Mouse (Mus musculus): Measurements from ENCODE around the gene Dhx32. TPM values are rescaled to one million over a fixed set of nuclear protein-coding genes. Genes with fewer than 3 reads are reported as not detected.

The Dhx32 gene
- polyA plus RNA-seq, 1 experiment from 2014 or later: 89.5 TPM

- H3K9ac ChIP-seq (ENCODE audit: low read depth, low read length): peak overlapping the region; percentile 15; the same call in 1 of the 2 replicates
- 37% methylated on average over 6 of the region's 6 CpGs for WGBS
- no peaks in the 10 kb centered on the region for H3K27me3 ChIP-seq (replicated peaks; ENCODE audit: control insufficient read depth, insufficient read depth, low read length)
- no peaks in the 10 kb centered on the region for H3K9me3 ChIP-seq (ENCODE audit: control insufficient read depth, low read length)
- H3K4me2 ChIP-seq (ENCODE audit: low read depth, low read length): peak overlapping the region; percentile 34; the same call in 1 of the 2 replicates
- peak overlapping the region; percentile 57; the same call in 1 of the 2 replicates for H3K27ac ChIP-seq (ENCODE audit: low read length)
- H3K36me3 ChIP-seq (ENCODE audit: control insufficient read depth, insufficient read depth, low read length): no peaks in the 10 kb centered on the region
- no peak for ATAC-seq
- peak overlapping the region; percentile 22 for H3K4me3 ChIP-seq (ENCODE audit: low read length)
- H3K4me1 ChIP-seq (ENCODE audit: control insufficient read depth, insufficient read depth, low read length): peaks cover 19% of the 10 kb centered on the region; the same call in 1 of the 2 replicates
These were observed 943 bp downstream of the Dhx32 start for GRCm38 (mm10) chr7:133781583-133781982.

GRCm38 (mm10) chr7:133776626-133776996, 5.9 kb downstream of the Dhx32 start, which contains the start of gene Fank1:
Gene Fank1 (plus strand): TSS chr7:133776861.
- Histone ChIP-seq H3K27me3 (replicated peaks; ENCODE audit: control insufficient read depth, insufficient read depth, low read length) (no peaks in the 10 kb centered on the region), H3K36me3 (ENCODE audit: control insufficient read depth, insufficient read depth, low read length) (no peaks in the 10 kb centered on the region), H3K9ac (ENCODE audit: low read depth, low read length) (peak within 1 kb of the TSS; percentile 82), H3K4me1 (ENCODE audit: control insufficient read depth, insufficient read depth, low read length) (peaks cover 17% of the 10 kb centered on the region; the same call in 1 of the 2 replicates), H3K4me3 (ENCODE audit: low read length) (peak within 1 kb of the TSS; percentile 71), H3K9me3 (ENCODE audit: control insufficient read depth, low read length) (no peaks in the 10 kb centered on the region), H3K4me2 (ENCODE audit: low read depth, low read length) (peak within 1 kb of the TSS; percentile 73), H3K27ac (ENCODE audit: low read length) (peak within 1 kb of the TSS; percentile 79)
- ATAC-seq: peak; percentile 92
- 0% methylated on average over 43 of the region's 45 CpGs for WGBS

- H3K9ac ChIP-seq (ENCODE audit: low read depth, low read length): peak overlapping the region; percentile 82
- peak overlapping the region; percentile 73 for H3K4me2 ChIP-seq (ENCODE audit: low read depth, low read length)
- no peaks in the 10 kb centered on the region for H3K36me3 ChIP-seq (ENCODE audit: control insufficient read depth, insufficient read depth, low read length)
- ATAC-seq: peak; percentile 18
- H3K4me1 ChIP-seq (ENCODE audit: control insufficient read depth, insufficient read depth, low read length): peaks cover 16% of the 10 kb centered on the region; the same call in 1 of the 2 replicates
- peak overlapping the region; percentile 75 for H3K27ac ChIP-seq (ENCODE audit: low read length)
- H3K9me3 ChIP-seq (ENCODE audit: control insufficient read depth, low read length): no peaks in the 10 kb centered on the region
- H3K27me3 ChIP-seq (replicated peaks; ENCODE audit: control insufficient read depth, insufficient read depth, low read length): no peaks in the 10 kb centered on the region
- peak overlapping the region; percentile 71 for H3K4me3 ChIP-seq (ENCODE audit: low read length)
- WGBS: 4% methylated on average over 37 of the region's 38 CpGs
These were observed 6.5 kb downstream of the Dhx32 start for GRCm38 (mm10) chr7:133775796-133776625.

- no peaks in the 10 kb centered on the region for H3K9me3 ChIP-seq (ENCODE audit: control insufficient read depth, low read length)
- no peak overlapping the region for H3K27ac ChIP-seq (ENCODE audit: low read length)
- H3K36me3 ChIP-seq (ENCODE audit: control insufficient read depth, insufficient read depth, low read length): no peaks in the 10 kb centered on the region
- 43% methylated on average over 5 of the region's 5 CpGs for WGBS
- H3K9ac ChIP-seq (ENCODE audit: low read depth, low read length): peak overlapping the region; percentile 82; the same call in 1 of the 2 replicates
- ATAC-seq: no peak
- H3K4me3 ChIP-seq (ENCODE audit: low read length): peak overlapping the region; percentile 71
- H3K27me3 ChIP-seq (replicated peaks; ENCODE audit: control insufficient read depth, insufficient read depth, low read length): no peaks in the 10 kb centered on the region
- H3K4me1 ChIP-seq (ENCODE audit: control insufficient read depth, insufficient read depth, low read length): peaks cover 10% of the 10 kb centered on the region; the same call in 1 of the 2 replicates
- peak overlapping the region; percentile 73; the same call in 1 of the 2 replicates for H3K4me2 ChIP-seq (ENCODE audit: low read depth, low read length)
These were observed 7.3 kb downstream of the Dhx32 start for GRCm38 (mm10) chr7:133775179-133775578.

- Histone ChIP-seq H3K4me2 (ENCODE audit: low read depth, low read length) (no peak overlapping the region), H3K9me3 (ENCODE audit: control insufficient read depth, low read length) (no peaks in the 10 kb centered on the region), H3K4me3 (ENCODE audit: low read length) (no peak overlapping the region), H3K36me3 (ENCODE audit: control insufficient read depth, insufficient read depth, low read length) (no peaks in the 10 kb centered on the region), H3K9ac (ENCODE audit: low read depth, low read length) (no peak overlapping the region), H3K4me1 (ENCODE audit: control insufficient read depth, insufficient read depth, low read length) (peaks cover 4% of the 10 kb centered on the region; the same call in 1 of the 2 replicates), H3K27me3 (replicated peaks; ENCODE audit: control insufficient read depth, insufficient read depth, low read length) (no peaks in the 10 kb centered on the region), H3K27ac (ENCODE audit: low read length) (0 out of 2 replicates have a peak overlapping the region, but pooled peaks have one; percentile 25)
- ATAC-seq: peak; percentile 45; the same call in 1 of the 2 replicates
- 49% methylated on average over 5 of the region's 5 CpGs for WGBS
These were observed 14.0 kb downstream of the Dhx32 start for GRCm38 (mm10) chr7:133768517-133768916.

GRCm38 (mm10) chr7:133768027-133768426, 14.5 kb downstream of the Dhx32 start:
- H3K9me3 ChIP-seq (ENCODE audit: control insufficient read depth, low read length): no peaks in the 10 kb centered on the region
- H3K4me2 ChIP-seq (ENCODE audit: low read depth, low read length): no peak overlapping the region
- 76% methylated on average over 4 of the region's 4 CpGs for WGBS
- H3K27me3 ChIP-seq (replicated peaks; ENCODE audit: control insufficient read depth, insufficient read depth, low read length): no peaks in the 10 kb centered on the region
- no peaks in the 10 kb centered on the region for H3K36me3 ChIP-seq (ENCODE audit: control insufficient read depth, insufficient read depth, low read length)
- no peak overlapping the region for H3K4me3 ChIP-seq (ENCODE audit: low read length)
- peaks cover 5% of the 10 kb centered on the region for H3K4me1 ChIP-seq (ENCODE audit: control insufficient read depth, insufficient read depth, low read length)
- no peak overlapping the region for H3K9ac ChIP-seq (ENCODE audit: low read depth, low read length)
- no peak overlapping the region for H3K27ac ChIP-seq (ENCODE audit: low read length)
- no peak for ATAC-seq

- H3K27ac ChIP-seq (ENCODE audit: low read length): no peak overlapping the region
- no peak overlapping the region for H3K4me3 ChIP-seq (ENCODE audit: low read length)
- no peaks in the 10 kb centered on the region for H3K36me3 ChIP-seq (ENCODE audit: control insufficient read depth, insufficient read depth, low read length)
- no peak overlapping the region for H3K4me2 ChIP-seq (ENCODE audit: low read depth, low read length)
- peaks cover 8% of the 10 kb centered on the region for H3K4me1 ChIP-seq (ENCODE audit: control insufficient read depth, insufficient read depth, low read length)
- H3K9ac ChIP-seq (ENCODE audit: low read depth, low read length): no peak overlapping the region
- ATAC-seq: no peak
- H3K27me3 ChIP-seq (replicated peaks; ENCODE audit: control insufficient read depth, insufficient read depth, low read length): no peaks in the 10 kb centered on the region
- H3K9me3 ChIP-seq (ENCODE audit: control insufficient read depth, low read length): no peaks in the 10 kb centered on the region
- 87% methylated on average over 13 of the region's 13 CpGs for WGBS
These were observed 16.7 kb downstream of the Dhx32 start for GRCm38 (mm10) chr7:133765849-133766243.

GRCm38 (mm10) chr7:133765240-133765848, 17.2 kb downstream of the Dhx32 start:
- WGBS: 77% methylated on average over 10 of the region's 10 CpGs
- no peak for ATAC-seq
- Histone ChIP-seq H3K27me3 (replicated peaks; ENCODE audit: control insufficient read depth, insufficient read depth, low read length) (no peaks in the 10 kb centered on the region), H3K4me1 (ENCODE audit: control insufficient read depth, insufficient read depth, low read length) (peaks cover 8% of the 10 kb centered on the region), H3K9me3 (ENCODE audit: control insufficient read depth, low read length) (no peaks in the 10 kb centered on the region), H3K27ac (ENCODE audit: low read length) (0 out of 2 replicates have a peak overlapping the region, but pooled peaks have one; percentile 83), H3K36me3 (ENCODE audit: control insufficient read depth, insufficient read depth, low read length) (no peaks in the 10 kb centered on the region), H3K4me2 (ENCODE audit: low read depth, low read length) (no peak overlapping the region), H3K9ac (ENCODE audit: low read depth, low read length) (no peak overlapping the region), H3K4me3 (ENCODE audit: low read length) (no peak overlapping the region)

GRCm38 (mm10) chr7:133764425-133764824, 18.1 kb downstream of the Dhx32 start:
- WGBS: 54% methylated on average over 2 of the region's 2 CpGs
- peak; percentile 85 for ATAC-seq
- peak overlapping the region; percentile 83 for H3K27ac ChIP-seq (ENCODE audit: low read length)

More at GRCm38 (mm10) chr7:133764425-133764824, 18.1 kb downstream of the Dhx32 start:
- Histone ChIP-seq H3K4me1 (ENCODE audit: control insufficient read depth, insufficient read depth, low read length) (peaks cover 12% of the 10 kb centered on the region), H3K9me3 (ENCODE audit: control insufficient read depth, low read length) (no peaks in the 10 kb centered on the region), H3K27me3 (replicated peaks; ENCODE audit: control insufficient read depth, insufficient read depth, low read length) (no peaks in the 10 kb centered on the region), H3K9ac (ENCODE audit: low read depth, low read length) (peak overlapping the region; percentile 15; the same call in 1 of the 2 replicates), H3K36me3 (ENCODE audit: control insufficient read depth, insufficient read depth, low read length) (no peaks in the 10 kb centered on the region), H3K4me2 (ENCODE audit: low read depth, low read length) (peak overlapping the region; percentile 27), H3K4me3 (ENCODE audit: low read length) (no peak overlapping the region)
